Mouse (Mus musculus) activated CD4-positive, CD25-positive, alpha-beta regulatory T cell, adult 9 weeks (primary cell): Measurements from ENCODE around the gene Mbd3. TPM values are rescaled to one million over a fixed set of nuclear protein-coding genes. Genes with fewer than 3 reads are reported as not detected.

ENCODE experiments used
- polyA plus RNA-seq: library from polyadenylated mRNA; unstranded; fragments of 100-300 nt; shearing (Covaris generic); gene quantifications from one replicate; pipeline ENCODE4 v1.2.1, GENCODE M21; 2017

Gene Mbd3
- 36.7 TPM for polyA plus RNA-seq

DNA sequence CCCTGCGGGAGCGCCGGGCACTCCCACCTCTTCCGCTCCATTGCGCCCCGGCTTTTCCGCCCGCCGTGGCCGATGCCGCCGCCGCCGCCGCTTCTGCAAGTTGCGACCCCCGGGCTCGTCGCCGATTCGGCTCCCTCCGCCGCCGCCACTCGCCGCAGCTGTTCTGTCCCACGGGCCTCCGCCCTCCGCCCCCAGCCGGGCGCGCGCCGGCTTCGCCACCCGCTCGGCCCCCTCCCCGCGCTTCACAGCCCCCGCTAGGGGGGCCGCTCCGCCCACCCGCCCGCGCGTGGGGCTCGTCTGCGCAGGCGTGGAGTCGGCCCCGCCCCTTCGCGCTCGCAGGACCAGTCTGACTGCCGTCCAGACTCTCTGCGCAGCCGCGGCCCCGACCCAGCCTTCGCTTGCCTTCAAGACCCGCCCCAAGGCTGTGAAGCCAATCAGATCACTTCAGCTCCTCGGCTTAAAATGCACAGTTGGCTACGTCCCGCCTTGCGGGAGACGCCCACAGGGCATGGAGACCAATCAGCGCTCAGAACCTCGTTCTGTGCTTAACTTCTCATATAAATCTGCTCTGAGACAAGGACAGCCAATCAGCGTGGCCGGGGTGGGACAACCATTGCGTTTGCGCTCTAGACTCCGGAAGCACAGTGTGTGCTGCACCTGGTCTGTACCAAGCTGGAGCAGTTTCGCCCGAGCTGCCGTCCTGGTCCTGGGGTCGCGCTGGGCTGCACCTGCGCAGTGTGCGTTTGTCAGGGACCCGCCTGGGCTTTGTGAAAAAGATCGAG, at the start of gene Mbd3:
Mbd3 (minus strand) TSS at position 360 of the 782 bp plus-strand sequence.

DNA sequence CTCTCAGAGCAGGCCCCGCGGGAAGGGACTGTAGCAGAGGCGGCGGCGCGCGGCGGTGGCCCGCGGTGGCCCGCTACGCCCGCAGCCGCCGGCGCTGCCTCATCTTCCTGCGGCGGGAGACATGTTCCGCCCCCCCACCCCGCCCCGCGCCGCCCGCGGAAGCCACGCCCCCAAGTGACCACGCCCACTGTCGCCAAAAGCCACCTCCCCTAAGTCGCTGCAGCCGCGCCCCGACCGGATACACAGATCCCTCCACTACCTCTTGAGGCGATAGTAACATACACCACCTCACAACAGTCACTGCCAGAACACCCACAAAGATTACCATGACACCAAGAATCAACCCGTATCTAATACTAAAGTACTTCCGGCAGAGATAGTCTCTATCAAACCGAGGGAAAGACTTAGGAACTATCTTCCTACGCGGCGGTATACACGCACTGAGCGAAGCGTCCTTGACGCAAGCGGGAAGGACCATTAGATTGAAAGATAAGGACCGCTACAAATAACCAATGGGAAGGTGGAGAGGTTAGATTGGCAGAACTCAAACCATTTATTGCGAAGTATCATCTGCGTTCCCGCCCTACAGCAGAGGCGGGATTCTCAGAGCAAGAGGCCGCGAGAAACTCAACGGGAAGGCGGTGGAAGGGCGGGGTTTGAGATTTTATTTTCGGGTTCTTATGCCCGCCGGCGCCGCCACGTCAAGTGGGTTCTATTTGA, 34.3 kb upstream of the Mbd3 start, which contains the start of gene Tcf3:
Tcf3 (minus strand) TSS at position 135 of the 720 bp plus-strand sequence.

DNA sequence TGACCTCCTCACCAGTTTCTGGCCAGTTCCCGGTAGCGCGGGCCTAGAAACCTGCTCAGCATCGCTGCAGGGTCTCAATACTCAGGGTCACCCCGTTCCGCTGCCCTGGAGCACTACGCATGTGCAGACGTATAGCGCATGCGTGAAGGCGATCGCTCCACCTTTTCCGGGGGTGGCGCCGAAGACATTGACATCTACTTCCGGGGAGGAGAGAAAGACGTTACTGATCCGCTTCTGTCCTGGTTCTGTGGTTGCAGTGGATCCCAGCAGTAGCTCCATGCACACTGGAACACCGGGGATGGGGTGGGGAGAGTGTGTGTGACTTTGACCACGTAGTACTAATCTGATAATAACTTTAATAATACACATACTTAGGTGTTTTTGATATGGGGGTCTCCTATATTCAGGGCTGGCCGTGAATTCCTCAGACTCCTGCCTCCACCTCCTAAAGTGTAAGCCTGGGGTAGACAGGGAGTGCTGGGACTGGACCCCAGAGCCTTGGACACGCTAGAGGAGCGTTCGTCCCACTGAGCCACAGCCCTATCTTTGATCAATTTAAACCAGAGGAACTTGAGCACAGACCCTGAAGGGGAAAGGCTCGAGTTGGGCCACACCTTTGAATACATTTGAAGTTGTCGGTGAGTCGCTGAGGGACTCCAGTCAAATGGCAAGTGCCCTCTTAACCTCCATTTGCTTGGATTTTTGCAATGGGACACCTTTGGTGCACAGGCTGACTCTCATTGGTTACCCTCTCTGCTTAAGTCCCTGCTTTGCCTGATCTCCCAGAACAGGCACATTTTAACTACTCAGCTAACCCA, 7.5 kb upstream of the Mbd3 start, which contains the start of gene Uqcr11:
Uqcr11 (minus strand) TSS at position 147 of the 818 bp plus-strand sequence.

DNA sequence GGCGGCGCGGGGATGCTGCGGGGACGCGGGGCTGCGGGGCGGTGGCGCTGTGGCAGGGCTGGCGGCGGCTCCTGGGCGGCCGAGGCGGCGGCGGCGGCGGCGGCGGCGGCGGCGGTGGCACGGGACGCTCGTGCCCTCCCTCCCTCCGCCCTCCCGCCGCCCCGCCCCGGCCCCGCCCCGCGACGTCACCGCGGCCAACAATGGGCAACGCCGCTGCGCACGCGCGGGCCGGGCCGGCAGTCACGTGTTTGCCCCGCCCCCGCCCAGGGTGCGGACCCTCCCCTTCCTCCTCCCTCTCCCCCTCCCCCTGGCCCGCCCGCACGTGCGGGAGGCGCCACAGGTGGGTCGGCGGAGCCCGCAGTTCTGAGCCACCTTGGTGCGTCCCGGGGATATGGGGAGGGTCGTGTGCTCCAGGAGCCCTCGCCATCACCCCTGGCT, 11.8 kb downstream of the Mbd3 start, which contains the start of gene Mex3d:
Mex3d (minus strand) TSS at position 138 of the 438 bp plus-strand sequence.

DNA sequence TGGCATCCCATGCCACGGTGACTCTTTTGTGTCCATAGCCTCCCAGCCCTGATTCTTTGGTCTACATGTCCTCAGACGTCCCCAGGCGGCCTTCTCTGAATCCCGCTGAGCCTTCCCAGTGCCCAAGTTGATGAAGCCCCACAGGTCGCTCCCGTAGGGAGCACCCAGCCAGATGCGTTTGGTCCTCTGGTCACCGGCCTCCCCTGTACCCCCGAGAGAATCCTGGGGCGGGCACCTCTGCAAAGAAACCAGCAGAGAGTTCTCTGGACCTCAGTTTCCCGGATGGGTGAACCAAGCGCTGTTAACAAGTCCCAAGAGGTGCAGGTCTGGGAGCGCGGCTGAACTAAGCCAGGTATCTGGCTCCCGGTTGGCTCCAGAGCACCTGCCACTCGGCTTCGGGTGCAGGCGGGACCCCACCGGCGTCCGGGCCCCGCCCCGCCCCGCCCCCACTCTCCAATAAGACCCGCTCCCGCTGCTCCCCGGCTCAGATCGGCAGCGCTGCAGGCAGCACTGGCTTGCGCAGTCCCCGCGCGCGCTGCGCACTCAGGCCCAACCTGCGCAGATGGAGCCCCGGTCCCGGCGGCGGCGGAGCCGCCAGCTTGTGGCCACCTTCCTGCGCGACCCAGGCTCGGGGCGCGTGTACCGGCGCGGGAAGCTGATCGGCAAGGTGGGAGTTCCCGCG, 43.2 kb downstream of the Mbd3 start, which contains the start of gene Plk5:
Plk5 (plus strand) TSS at position 459 of the 682 bp plus-strand sequence.

DNA sequence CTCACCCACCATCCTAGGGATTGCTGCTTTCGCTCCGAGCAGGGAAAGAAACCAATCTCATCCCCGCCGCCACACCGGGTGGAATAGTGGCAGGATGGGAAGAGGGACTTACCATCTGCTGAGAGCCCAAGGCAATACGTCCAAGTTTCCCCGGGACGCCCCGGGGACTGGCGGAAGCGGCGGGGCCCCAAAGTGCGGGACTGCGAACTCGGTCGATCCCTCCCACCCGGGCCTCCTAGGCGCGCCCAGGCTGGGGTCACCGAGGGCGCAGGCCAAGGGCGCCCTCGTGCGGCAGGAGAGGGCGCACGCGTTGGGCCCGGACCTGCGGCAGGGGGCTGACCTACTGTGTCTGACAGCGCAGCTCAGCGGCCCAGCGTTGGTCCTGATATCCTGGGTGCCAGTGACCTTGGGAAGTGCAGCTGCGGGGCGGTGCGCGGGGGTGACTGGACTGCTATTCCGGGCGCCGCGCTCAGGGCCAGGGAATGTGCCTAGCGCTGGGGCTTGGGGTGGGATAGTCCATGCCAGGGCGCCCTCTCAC, 51.0 kb downstream of the Mbd3 start, which contains the start of gene Adamtsl5:
Adamtsl5 (minus strand) TSS at position 169 of the 538 bp plus-strand sequence.

Other genes starting within 250 kb of the Mbd3 start
- gene Cirbp, start 233.6 kb downstream of the Mbd3 start, polyA plus RNA-seq, result 100 TPM
- 31.4 TPM for gene 1600002K03Rik, start 226.6 kb downstream of the Mbd3 start, polyA plus RNA-seq
- gene Efna2, start 220.1 kb downstream of the Mbd3 start, polyA plus RNA-seq, result 0.46 TPM
- gene Mum1, start 173.1 kb downstream of the Mbd3 start, polyA plus RNA-seq, result 112 TPM
- gene Ndufs7, start 150.4 kb downstream of the Mbd3 start, polyA plus RNA-seq, result 282 TPM
- gene Gamt, start 138.5 kb downstream of the Mbd3 start, polyA plus RNA-seq, result 1.6 TPM
- 50.4 TPM for gene Dazap1, start 138.1 kb downstream of the Mbd3 start, polyA plus RNA-seq
- gene Rps15, start 107.1 kb downstream of the Mbd3 start, polyA plus RNA-seq, result 984 TPM
- 0.18 TPM for gene Apc2, start 103.6 kb downstream of the Mbd3 start, polyA plus RNA-seq
- 82.1 TPM for gene 2310011J03Rik, start 79.0 kb downstream of the Mbd3 start, polyA plus RNA-seq
- 15.5 TPM for gene Pcsk4, start 70.1 kb downstream of the Mbd3 start, polyA plus RNA-seq
- gene Reep6, start 69.6 kb downstream of the Mbd3 start, polyA plus RNA-seq, result 0.31 TPM
- not detected for gene Adamtsl5, start 51.1 kb downstream of the Mbd3 start, polyA plus RNA-seq
- gene Plk5, start 43.1 kb downstream of the Mbd3 start, polyA plus RNA-seq, result not detected
- 0.16 TPM for gene Mex3d, start 11.9 kb downstream of the Mbd3 start, polyA plus RNA-seq
- 302 TPM for gene Uqcr11, start 7.3 kb upstream of the Mbd3 start, polyA plus RNA-seq
- gene Tcf3, start 34.1 kb upstream of the Mbd3 start, polyA plus RNA-seq, result 23.0 TPM
- gene Onecut3, start 95.3 kb upstream of the Mbd3 start, polyA plus RNA-seq, result not detected
- 0.07 TPM for gene Atp8b3, start 139.6 kb upstream of the Mbd3 start, polyA plus RNA-seq
- 47.1 TPM for gene Rexo1, start 162.0 kb upstream of the Mbd3 start, polyA plus RNA-seq
- gene Klf16, start 177.8 kb upstream of the Mbd3 start, polyA plus RNA-seq, result 1.1 TPM
- gene Abhd17a, start 190.8 kb upstream of the Mbd3 start, polyA plus RNA-seq, result 28.7 TPM
- 115 TPM for gene Scamp4, start 203.3 kb upstream of the Mbd3 start, polyA plus RNA-seq
- 4.6 TPM for gene Adat3, start 203.3 kb upstream of the Mbd3 start, polyA plus RNA-seq
- 12.7 TPM for gene Gm49322, start 206.5 kb upstream of the Mbd3 start, polyA plus RNA-seq
- gene Csnk1g2, start 223.3 kb upstream of the Mbd3 start, polyA plus RNA-seq, result 8.2 TPM